In the genomic region with DNA sequence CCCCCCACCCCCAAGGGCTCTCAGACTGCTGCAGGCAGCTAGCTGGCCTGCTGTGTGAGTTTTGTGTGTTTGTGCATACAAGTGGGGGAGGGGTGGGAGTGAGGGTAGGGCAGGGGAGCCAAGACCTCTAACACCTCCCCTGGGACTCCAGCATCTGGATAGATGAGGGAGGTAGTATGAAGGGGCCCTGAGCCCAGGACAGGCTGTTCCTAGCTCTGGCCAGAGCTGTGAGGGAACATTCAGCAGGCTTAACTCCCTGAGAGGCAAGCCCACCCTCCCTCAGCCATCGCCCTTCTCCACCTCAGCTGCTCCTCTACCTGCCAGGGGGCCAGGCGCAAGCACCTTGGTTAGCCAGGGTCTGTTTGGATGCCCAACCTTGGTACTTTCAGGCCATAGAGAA, we compare ENCODE assay signal across 9 mouse cellular contexts. TPM values are rescaled to one million over a fixed set of nuclear protein-coding genes. Genes with fewer than 3 reads are reported as not detected.
DNase-seq lines count a peak whose midpoint lies in the region; ATAC-seq and TF ChIP-seq lines count a peak whose summit lies in the region.
"Had no signal": no experiment of that assay in that cellular context is flagged by ENCODE, and none has a peak within 500 bp of the region (broad histone marks: within the 10 kb centered on the region; RNA-seq: fewer than 3 reads in every experiment).

No protein-coding gene starts in this region.

- H3K9ac ChIP-seq in kidney, embryonic 15.5 days = no peak overlapping the region
- no peak overlapping the region for H3K9ac ChIP-seq in embryonic facial prominence, embryonic 15.5 days
- peak overlapping the region; percentile 59 for H3K9ac ChIP-seq in heart, embryonic 14.5 days (ENCODE audit: low read length)
- H3K9ac ChIP-seq in liver, postnatal 0 days (replicated peaks) = 0 out of 2 replicates have a peak overlapping the region, but pooled peaks have one; percentile 22

- H3K4me1 ChIP-seq in kidney, embryonic 15.5 days = peaks cover 48% of the 10 kb centered on the region
- peaks cover 42% of the 10 kb centered on the region for H3K4me1 ChIP-seq in embryonic facial prominence, embryonic 15.5 days
- peaks cover 43 to 44% of the 10 kb centered on the region in 2 experiments for H3K4me1 ChIP-seq in heart, embryonic 14.5 days (ENCODE audit: control insufficient read depth in 2 of 2, insufficient read depth in 2 of 2, low read length in 2 of 2)
- peaks cover 43% of the 10 kb centered on the region for H3K4me1 ChIP-seq in liver, postnatal 0 days (ENCODE audit: insufficient read depth)

- H3K36me3 ChIP-seq in kidney, embryonic 15.5 days = no peaks in the 10 kb centered on the region
- H3K36me3 ChIP-seq in embryonic facial prominence, embryonic 15.5 days = no peaks in the 10 kb centered on the region
- peaks cover 2% of the 10 kb centered on the region; the same call in 1 of the 2 replicates for H3K36me3 ChIP-seq in heart, embryonic 14.5 days (ENCODE audit: control insufficient read depth, insufficient read depth, low read length)
- 0 out of 2 replicates have a peak, but pooled peaks cover 3% of the 10 kb centered on the region for H3K36me3 ChIP-seq in liver, postnatal 0 days (replicated peaks; ENCODE audit: insufficient read depth, low read length)

- H3K4me2 ChIP-seq in kidney, embryonic 15.5 days = no peak overlapping the region
- no peak overlapping the region for H3K4me2 ChIP-seq in embryonic facial prominence, embryonic 15.5 days (replicated peaks)
- H3K4me2 ChIP-seq in heart, embryonic 14.5 days (ENCODE audit: low read length) = no peak overlapping the region
- H3K4me2 ChIP-seq in liver, postnatal 0 days (ENCODE audit: low read depth, low read length) = no peak overlapping the region

- H3K4me3 ChIP-seq in kidney, embryonic 15.5 days (replicated peaks) = no peak overlapping the region
- no peak overlapping the region for H3K4me3 ChIP-seq in embryonic facial prominence, embryonic 15.5 days (replicated peaks)
- H3K4me3 ChIP-seq in heart, embryonic 14.5 days (ENCODE audit: control insufficient read depth in 1 of 2, insufficient read depth in 1 of 2, low read depth in 1 of 2, low read length in 2 of 2) = no peak overlapping the region
- H3K4me3 ChIP-seq in liver, postnatal 0 days (ENCODE audit: low read depth, low read length) = no peak overlapping the region
- H3K4me3 ChIP-seq: left cerebral cortex, adult 2 months had no signal

- ATAC-seq in kidney, embryonic 15.5 days (replicated peaks; ENCODE audit: low FRiP score) = no peak
- ATAC-seq in embryonic facial prominence, embryonic 15.5 days (ENCODE audit: insufficient number of reproducible peaks, low FRiP score, low TSS enrichment, low read depth) = 0 out of 2 replicates have a peak, but pooled peaks have one; percentile 17
- no peak for ATAC-seq in heart, embryonic 14.5 days (ENCODE audit: insufficient number of reproducible peaks, insufficient read depth, low FRiP score, low read depth)
- no peak for ATAC-seq in liver, postnatal 0 days

- no peak for TF ChIP-seq EP300 in liver, postnatal 0 days (IDR thresholded peaks at IDR 0.05; ENCODE audit: low read depth)

- no peak for TF ChIP-seq CTCF in liver, postnatal 0 days (IDR thresholded peaks at IDR 0.05; ENCODE audit: low read depth)

- H3K27me3 ChIP-seq in kidney, embryonic 15.5 days = no peaks in the 10 kb centered on the region
- no peaks in the 10 kb centered on the region for H3K27me3 ChIP-seq in embryonic facial prominence, embryonic 15.5 days
- H3K27me3 ChIP-seq in heart, embryonic 14.5 days (ENCODE audit: control insufficient read depth, insufficient read depth, low read length) = no peaks in the 10 kb centered on the region
- H3K27me3 ChIP-seq in liver, postnatal 0 days (ENCODE audit: insufficient read depth, low read length) = no peaks in the 10 kb centered on the region

- WGBS in kidney, embryonic 15.5 days = 93% methylated on average over 2 of the region's 2 CpGs
- 83% methylated on average over 2 of the region's 2 CpGs for WGBS in embryonic facial prominence, embryonic 15.5 days
- WGBS in heart, embryonic 14.5 days = 82% methylated on average over 2 of the region's 2 CpGs
- 78% methylated on average over 2 of the region's 2 CpGs for WGBS in liver, postnatal 0 days (ENCODE audit: insufficient replicate concordance)

- no peaks in the 10 kb centered on the region for H3K9me3 ChIP-seq in kidney, embryonic 15.5 days (replicated peaks)
- H3K9me3 ChIP-seq in embryonic facial prominence, embryonic 15.5 days (replicated peaks) = no peaks in the 10 kb centered on the region
- H3K9me3 ChIP-seq in heart, embryonic 14.5 days (ENCODE audit: control insufficient read depth, low read length) = no peaks in the 10 kb centered on the region
- no peaks in the 10 kb centered on the region for H3K9me3 ChIP-seq in liver, postnatal 0 days (ENCODE audit: low read length)

- DNase-seq in kidney, adult 9 months = no peak
- no peak for DNase-seq in liver, postnatal 0 days
- no peak for DNase-seq in spleen, adult 18-20 months
- DNase-seq in ovary, postnatal 36 days (ENCODE audit: low spot score) = no peak
- no peak for DNase-seq in yolk sac, embryonic 10.5 days (ENCODE audit: low spot score)

- peak overlapping the region; percentile 76 for H3K27ac ChIP-seq in kidney, embryonic 15.5 days
- peak overlapping the region; percentile 66 for H3K27ac ChIP-seq in embryonic facial prominence, embryonic 15.5 days (replicated peaks)
- H3K27ac ChIP-seq in heart, embryonic 14.5 days (replicated peaks in 1 of 2; ENCODE audit: control insufficient read depth in 1 of 2, insufficient read depth in 1 of 2, low read depth in 2 of 2, low read length in 2 of 2) = peak overlapping the region; percentile 66 to 94; a peak in 3 of 4 replicates
- H3K27ac ChIP-seq in liver, postnatal 0 days (ENCODE audit: low read depth) = peak overlapping the region; percentile 66
- H3K27ac ChIP-seq: left cerebral cortex, adult 2 months had no signal

RNA-seq across cellular contexts. Expression of gene Ppif, which starts 15.0 kb away (rescaled TPM):
- 41.5 and 42.1 TPM in 2 replicates for polyA plus RNA-seq in kidney, embryonic 15.5 days (2015; fragmentation: Nextera tagmentation; extraction: Ambion mirVana)
- 25.3 and 30.6 TPM in 2 replicates for polyA plus RNA-seq in embryonic facial prominence, embryonic 15.5 days (2015; fragmentation: Nextera tagmentation; extraction: Ambion mirVana)
- polyA plus RNA-seq in heart, embryonic 14.5 days (2014; fragmentation: Nextera tagmentation; extraction: Ambion mirVana) = 99.2 and 105 TPM in 2 replicates
- 36.0 and 38.4 TPM in 2 replicates for polyA plus RNA-seq in liver, postnatal 0 days (2015; fragmentation: Nextera tagmentation; extraction: Ambion mirVana)

RNA-seq across cellular contexts. Expression of gene Zcchc24, which starts 59.9 kb away (rescaled TPM):
- polyA plus RNA-seq in kidney, embryonic 15.5 days (2015; fragmentation: Nextera tagmentation; extraction: Ambion mirVana) = 18.3 and 21.0 TPM in 2 replicates
- 34.0 and 35.2 TPM in 2 replicates for polyA plus RNA-seq in embryonic facial prominence, embryonic 15.5 days (2015; fragmentation: Nextera tagmentation; extraction: Ambion mirVana)
- 31.8 and 33.0 TPM in 2 replicates for polyA plus RNA-seq in heart, embryonic 14.5 days (2014; fragmentation: Nextera tagmentation; extraction: Ambion mirVana)
- polyA plus RNA-seq in liver, postnatal 0 days (2015; fragmentation: Nextera tagmentation; extraction: Ambion mirVana) = 13.7 and 13.8 TPM in 2 replicates

Comparison
In these comparisons a context has a peak if more than half of its experiments do, and no peak if none do; other contexts are left out.
1. H3K9ac ChIP-seq: peak in heart, embryonic 14.5 days (single experiment) and liver, postnatal 0 days (single experiment); none in kidney, embryonic 15.5 days (single experiment) and embryonic facial prominence, embryonic 15.5 days (single experiment).
2. Peak in every context shown above with its lines, with median percentiles within 50 percentile points of each other: H3K27ac ChIP-seq.